Mouse (Mus musculus): ENCODE data around the gene Itga2. TPM values are rescaled to one million over a fixed set of nuclear protein-coding genes. Genes with fewer than 3 reads are reported as not detected.

Gene Itga2
- 1 to 10 TPM; 2.6 to 5.6 TPM for total RNA-seq (2021)
- long read RNA-seq, experiment 1: 0 reads
- long read RNA-seq, experiment 2, partial matches to known transcripts: 0 of 1 reads
- long read RNA-seq, experiment 2, other reads (novel, unspliced or antisense): 1 of 1 reads

GRCm38 (mm10) chr13:114931775-114932294 is at the start of gene Itga2:
Gene Itga2, minus strand, starts transcription at chr13:114932100.
- intact Hi-C loops (cut with DNase I; ENCODE audit: low total_unique reads): no loop called here
- peak; percentile 72 for DNase-seq

DNA sequence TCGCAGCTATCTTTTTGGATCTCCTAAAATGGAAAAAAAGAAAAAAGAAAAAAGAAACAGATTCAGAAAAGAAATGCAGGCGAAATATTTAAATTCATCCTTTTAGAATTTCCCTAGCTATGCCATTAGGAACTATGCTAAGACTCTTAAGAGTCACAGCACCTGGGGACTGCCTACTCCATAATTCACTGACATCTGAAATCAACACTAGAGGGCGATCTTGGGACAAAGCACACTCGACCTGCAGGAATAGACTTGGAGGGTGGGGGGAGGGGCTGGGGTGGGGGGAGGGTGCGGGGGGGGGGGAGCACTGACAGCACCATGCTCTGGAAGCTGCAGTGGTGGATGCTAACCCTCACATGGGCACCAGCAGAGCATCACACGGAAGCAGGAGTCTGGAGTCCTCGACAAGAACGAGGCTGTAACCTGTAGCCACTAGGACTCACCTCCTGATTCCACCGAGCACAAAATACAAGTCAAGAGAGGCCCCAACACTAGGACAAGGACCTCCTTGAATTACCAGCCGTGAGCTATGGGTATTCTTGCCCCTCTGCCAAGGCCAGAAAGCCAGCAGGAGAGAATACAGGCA is 49.0 kb upstream of the Itga2 start:
- intact Hi-C loops (cut with DNase I; ENCODE audit: low total_unique reads): loop anchor here (10.0 kb wide), 1 partner anchor 244 kb away; no protein-coding TSS in a partner anchor
- DNase-seq: no peak

DNA sequence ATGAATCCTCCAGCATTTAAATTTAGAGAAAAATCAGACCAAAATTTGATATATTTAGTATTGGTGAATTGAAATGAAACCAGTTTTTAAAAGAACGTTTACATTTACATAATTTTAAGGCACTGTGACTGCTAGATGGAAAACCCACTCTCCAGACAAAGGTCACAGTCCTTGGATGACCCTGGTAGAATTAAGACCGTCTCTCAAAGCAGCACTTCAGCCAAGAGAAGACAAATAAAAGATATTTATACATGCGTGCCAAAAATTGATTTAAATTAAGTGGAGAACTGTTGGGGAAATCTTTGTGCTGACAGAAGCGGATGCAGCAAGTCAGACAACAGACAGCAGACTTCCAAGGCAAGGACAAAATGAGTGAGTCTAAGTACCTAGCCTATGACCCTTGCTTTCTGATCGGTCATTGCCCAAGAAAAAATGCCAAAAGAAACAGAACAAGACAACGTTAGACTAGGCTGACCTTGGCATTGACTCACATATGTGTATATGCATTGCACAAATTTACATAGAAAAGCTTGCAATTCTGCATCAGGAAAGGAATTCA is 42.7 kb upstream of the Itga2 start:
- intact Hi-C loops (cut with DNase I; ENCODE audit: low total_unique reads): no loop called here
- DNase-seq: no peak

- intact Hi-C loops (cut with DNase I; ENCODE audit: low total_unique reads): no loop called here
- no peak for DNase-seq
Measured at GRCm38 (mm10) chr13:114971905-114972304, 40.0 kb upstream of the Itga2 start.

- DNase-seq: peak; percentile 69
Measured at GRCm38 (mm10) chr13:114964233-114964632, 32.3 kb upstream of the Itga2 start.

DNA sequence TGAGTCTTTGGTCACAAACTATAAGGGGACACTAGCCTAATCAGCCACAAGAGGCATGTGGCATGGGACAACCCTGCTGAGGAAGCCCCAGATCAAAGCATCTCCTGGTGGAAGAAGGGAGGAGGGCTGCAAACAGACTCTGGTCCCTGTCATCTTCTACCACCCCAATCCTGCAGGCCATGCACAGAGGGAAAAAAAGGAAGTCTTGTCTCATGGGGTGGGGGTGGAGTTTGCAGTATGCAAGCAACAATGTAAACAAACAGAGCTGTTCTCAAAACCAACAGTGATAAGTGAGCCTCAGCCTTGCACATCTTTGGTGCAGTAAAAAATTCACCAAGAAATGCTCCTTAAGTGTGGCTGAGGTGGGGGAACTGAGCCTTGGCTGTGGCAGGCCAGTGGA is 22.6 kb upstream of the Itga2 start:
- no peak for DNase-seq
- intact Hi-C loops (cut with DNase I; ENCODE audit: low total_unique reads): no loop called here

More at GRCm38 (mm10) chr13:114964233-114964632, 32.3 kb upstream of the Itga2 start:
- intact Hi-C loops (cut with DNase I; ENCODE audit: low total_unique reads): loop anchor here (5.0 kb wide), 1 partner anchor 132 kb away; no protein-coding TSS in a partner anchor

DNA sequence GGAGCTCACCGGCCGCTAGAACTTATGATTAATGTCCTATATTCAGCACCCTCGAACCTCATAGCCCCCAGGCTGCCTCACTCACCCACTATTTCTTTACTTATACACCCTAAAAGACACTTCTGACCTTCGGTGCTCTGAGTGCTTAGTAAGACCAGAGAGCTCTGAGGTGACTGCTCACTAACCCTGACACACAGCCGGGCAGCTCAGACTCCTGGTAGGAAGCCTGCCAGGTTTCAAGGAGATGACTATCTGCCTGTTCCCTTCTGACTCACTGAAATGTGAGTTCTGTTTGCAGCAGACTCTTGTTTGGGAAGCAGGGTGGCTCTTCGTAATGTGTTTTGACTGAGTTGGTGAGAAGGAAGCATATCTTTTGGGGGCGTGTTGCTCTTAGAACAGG is 1.6 kb upstream of the Itga2 start:
- DNase-seq: no peak
- intact Hi-C loops (cut with DNase I; ENCODE audit: low total_unique reads): no loop called here

- peak; percentile 12 for DNase-seq
- intact Hi-C loops (cut with DNase I; ENCODE audit: low total_unique reads): no loop called here
Measured at GRCm38 (mm10) chr13:114930996-114931649, 777 bp downstream of the Itga2 start.

DNA sequence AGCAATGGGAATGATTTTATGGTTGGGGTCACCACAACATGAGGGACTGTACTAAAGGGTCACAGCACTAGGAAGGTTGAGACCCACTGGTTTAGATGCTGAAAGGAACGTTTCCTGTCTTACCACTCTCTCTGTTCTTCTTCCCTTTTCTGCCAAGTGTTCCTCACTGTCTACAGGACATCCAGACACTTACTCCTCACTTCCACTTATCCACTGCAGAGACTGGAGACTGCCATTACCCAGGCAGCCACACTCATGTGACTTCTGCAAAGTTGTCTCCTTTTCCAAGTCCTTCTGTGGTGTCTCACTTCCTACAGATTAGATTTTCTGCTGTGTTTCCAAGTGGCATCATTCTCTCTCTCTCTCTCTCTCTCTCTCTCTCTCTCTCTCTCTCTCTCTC is 7.1 kb downstream of the Itga2 start:
- intact Hi-C loops (cut with DNase I; ENCODE audit: low total_unique reads): no loop called here
- DNase-seq: no peak

- no peak for DNase-seq
- intact Hi-C loops (cut with DNase I; ENCODE audit: low total_unique reads): no loop called here
Measured at GRCm38 (mm10) chr13:114923331-114923730, 8.6 kb downstream of the Itga2 start.

DNA sequence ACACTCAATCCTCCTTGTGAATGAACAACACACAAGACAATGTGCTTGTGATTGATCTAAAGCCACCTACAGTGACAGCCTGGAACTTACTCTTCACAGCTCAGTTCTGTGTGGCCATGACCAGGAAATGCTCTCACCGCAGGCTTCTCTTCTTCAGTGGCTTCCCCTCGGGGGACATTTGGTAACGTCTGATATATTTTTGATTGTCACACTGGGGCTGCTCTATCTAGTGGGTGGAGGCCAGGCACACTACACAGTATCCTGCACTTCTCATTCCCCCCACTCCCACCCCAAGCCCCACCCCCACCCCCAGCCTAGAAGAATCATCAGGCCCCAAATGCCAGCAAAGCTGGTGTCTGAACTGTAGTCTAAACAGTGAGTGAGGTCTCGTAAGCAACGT is 16.1 kb downstream of the Itga2 start:
- intact Hi-C loops (cut with DNase I; ENCODE audit: low total_unique reads): no loop called here
- no peak for DNase-seq

GRCm38 (mm10) chr13:114914963-114915362 is 16.9 kb downstream of the Itga2 start:
- DNase-seq: no peak
- intact Hi-C loops (cut with DNase I; ENCODE audit: low total_unique reads): no loop called here

DNA sequence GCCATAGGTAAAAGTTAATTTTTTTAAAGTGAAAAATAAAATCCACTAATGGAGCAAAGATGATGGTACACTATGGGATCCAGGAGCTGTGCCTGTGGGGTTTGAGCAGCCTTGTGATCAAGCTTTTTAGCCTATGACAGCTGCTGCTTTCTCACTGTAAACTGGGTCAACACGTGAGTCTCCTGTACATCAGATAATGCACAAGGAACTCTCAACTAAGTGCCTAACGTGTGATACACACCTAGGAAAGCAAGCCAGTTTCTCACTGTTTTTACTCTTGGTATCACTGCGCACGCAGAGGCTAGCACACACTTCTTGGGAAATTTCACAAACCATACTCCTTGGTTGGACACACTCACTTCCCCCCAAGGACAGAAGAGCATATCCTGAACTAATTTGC is 17.3 kb downstream of the Itga2 start:
- intact Hi-C loops (cut with DNase I; ENCODE audit: low total_unique reads): no loop called here

GRCm38 (mm10) chr13:114910629-114911028 is 21.3 kb downstream of the Itga2 start:
- DNase-seq: no peak

More for the DNA sequence above, 17.3 kb downstream of the Itga2 start:
- DNase-seq: no peak

GRCm38 (mm10) chr13:114909514-114909913 is 22.4 kb downstream of the Itga2 start:
- no peak for DNase-seq
- intact Hi-C loops (cut with DNase I; ENCODE audit: low total_unique reads): no loop called here

More at GRCm38 (mm10) chr13:114910629-114911028, 21.3 kb downstream of the Itga2 start:
- intact Hi-C loops (cut with DNase I; ENCODE audit: low total_unique reads): no loop called here

- no peak for DNase-seq
- intact Hi-C loops (cut with DNase I; ENCODE audit: low total_unique reads): no loop called here
Measured at GRCm38 (mm10) chr13:114907876-114908275, 24.0 kb downstream of the Itga2 start.

DNA sequence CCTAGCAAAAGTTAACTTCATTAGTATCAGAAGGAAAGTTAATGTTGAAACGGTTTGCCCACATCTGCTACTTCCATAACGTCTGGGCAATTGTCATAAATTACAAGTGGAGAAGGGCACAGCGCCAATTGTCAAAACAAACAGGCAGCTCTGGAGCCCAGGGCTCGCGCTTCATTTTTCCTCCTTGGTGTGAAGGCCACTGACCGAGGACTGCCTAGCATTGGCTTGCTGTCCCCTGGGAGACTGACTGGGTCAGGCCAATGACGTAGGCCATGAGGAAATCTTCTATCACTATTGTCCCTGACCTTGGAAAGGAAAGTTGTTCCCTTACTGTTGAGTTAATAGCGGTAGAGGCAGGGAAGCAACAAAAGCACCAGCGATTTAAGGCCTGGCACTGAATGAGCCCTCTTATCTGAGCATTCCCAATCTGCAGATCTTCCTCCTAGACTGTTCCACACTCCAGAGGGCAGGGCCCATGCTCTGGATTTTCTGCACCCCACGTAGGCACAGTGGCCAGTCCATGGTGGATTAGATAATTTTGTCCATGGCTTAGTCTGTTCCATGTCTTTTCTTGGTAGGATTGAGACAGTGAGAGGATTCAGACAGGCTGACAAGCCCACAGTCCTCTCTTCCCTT is 35.0 kb downstream of the Itga2 start:
- intact Hi-C loops (cut with DNase I; ENCODE audit: low total_unique reads): no loop called here
- DNase-seq: peak; percentile 52

GRCm38 (mm10) chr13:114895896-114896295 is 36.0 kb downstream of the Itga2 start:
- intact Hi-C loops (cut with DNase I; ENCODE audit: low total_unique reads): no loop called here

GRCm38 (mm10) chr13:114894718-114895117 is 37.2 kb downstream of the Itga2 start:
- DNase-seq: no peak
- intact Hi-C loops (cut with DNase I; ENCODE audit: low total_unique reads): no loop called here

More at GRCm38 (mm10) chr13:114895896-114896295, 36.0 kb downstream of the Itga2 start:
- peak; percentile 7 for DNase-seq

- no peak for DNase-seq
- intact Hi-C loops (cut with DNase I; ENCODE audit: low total_unique reads): no loop called here
Measured at GRCm38 (mm10) chr13:114891655-114892054, 40.2 kb downstream of the Itga2 start.
